Mouse (Mus musculus) olfactory bulb, adult 2 months (tissue): Measurements from ENCODE around the gene Cacnb1.

ENCODE experiments used
- CTCF ChIP-seq: fragments of 200-500 bp; IDR thresholded peaks from 2 replicates; pipeline ENCODE4 v1.5.1; 2012; ENCODE audit warnings: low read depth, mild to moderate bottlenecking, low read length, moderate library complexity; ENCODE audit not compliant: insufficient read depth
- POLR2A ChIP-seq: fragments of 200-500 bp; IDR thresholded peaks from 2 replicates; pipeline ENCODE4 v1.6.1; 2012; ENCODE audit warnings: mild to moderate bottlenecking, low read depth, low read length, moderate library complexity; ENCODE audit not compliant: insufficient read depth

DNA sequence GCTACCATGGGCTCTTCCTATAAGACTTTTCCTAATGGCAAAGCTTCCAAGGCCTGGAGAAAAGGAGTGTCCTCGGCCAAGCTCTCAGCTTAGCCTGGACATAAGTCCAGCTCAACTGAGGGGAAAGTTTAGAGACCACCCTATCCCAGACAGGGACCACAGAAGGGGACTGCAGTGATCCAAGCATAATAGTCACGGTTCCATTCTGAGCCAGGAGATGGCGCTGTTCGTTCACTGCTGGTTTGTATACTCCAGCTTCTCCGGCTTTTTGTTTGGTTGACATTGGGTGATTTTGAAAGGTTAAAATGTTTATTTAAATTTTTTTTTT is 8.6 kb upstream of the Cacnb1 start:
- TF ChIP-seq CTCF, result no peak
- no peak for TF ChIP-seq POLR2A
